In the genomic region with DNA sequence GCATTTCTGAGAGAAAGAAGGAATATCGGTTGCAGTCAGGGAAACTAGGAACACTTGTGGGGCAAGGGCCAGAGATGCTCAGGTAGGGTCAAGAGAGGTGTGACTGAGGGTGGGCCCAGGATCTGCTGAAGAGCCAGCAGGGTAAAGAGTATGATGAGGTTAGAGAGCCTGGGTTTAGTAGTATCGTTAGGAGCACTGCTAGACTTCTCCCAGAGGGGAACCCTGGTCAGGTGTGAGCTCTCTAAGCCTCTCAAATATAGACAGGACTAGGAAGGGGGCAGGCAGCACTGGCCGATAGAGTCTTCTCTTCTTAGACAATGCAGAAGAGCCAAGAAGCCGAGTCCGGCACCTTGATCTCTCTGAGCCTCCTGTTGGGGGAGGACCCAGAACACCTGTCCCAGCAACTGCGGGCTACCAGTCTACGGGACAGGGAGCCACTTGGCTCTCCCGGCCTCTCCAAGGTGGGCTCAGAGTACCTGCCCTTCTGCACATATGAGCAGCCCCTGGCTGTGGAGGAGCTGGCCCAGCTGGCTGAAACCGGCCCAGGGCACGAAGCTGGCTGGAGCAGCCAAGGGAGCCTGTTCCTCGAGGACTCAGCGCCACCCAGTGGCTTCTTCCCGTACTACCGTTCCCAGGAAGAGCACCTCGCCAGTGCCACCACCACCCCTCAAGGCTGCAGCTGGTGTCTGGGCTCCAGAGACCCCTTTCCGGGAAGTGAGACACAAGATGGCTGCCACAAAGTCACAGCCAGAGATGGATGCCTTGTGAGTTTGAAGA, we compare ENCODE assay signal across 9 mouse cellular contexts. TPM values are rescaled to one million over a fixed set of nuclear protein-coding genes. Genes with fewer than 3 reads are reported as not detected.
A peak's percentile ranks its signal among the peaks of the same experiment; 100 is the strongest.
DNase-seq lines count a peak whose midpoint lies in the region; ATAC-seq and TF ChIP-seq lines count a peak whose summit lies in the region.
"Had no signal": no experiment of that assay in that cellular context is flagged by ENCODE, and none has a peak within 500 bp of the region (broad histone marks: within the 10 kb centered on the region; RNA-seq: fewer than 3 reads in every experiment).

No protein-coding gene starts in this region.

- ATAC-seq in heart, embryonic 11.5 days (replicated peaks; ENCODE audit: insufficient number of reproducible peaks, low FRiP score, low TSS enrichment) = peak; percentile 33
- ATAC-seq in kidney, postnatal 0 days (replicated peaks; ENCODE audit: low FRiP score, low read depth) = peak; percentile 85
- ATAC-seq in liver, postnatal 0 days = peak; percentile 64
- ATAC-seq in neural tube, embryonic 15.5 days (ENCODE audit: low FRiP score) = peak; percentile 66

- H3K9me3 ChIP-seq in embryonic facial prominence, embryonic 10.5 days = no peaks in the 10 kb centered on the region
- H3K9me3 ChIP-seq in heart, embryonic 11.5 days (replicated peaks; ENCODE audit: control insufficient read depth, low read length) = no peaks in the 10 kb centered on the region
- no peaks in the 10 kb centered on the region for H3K9me3 ChIP-seq in kidney, postnatal 0 days (replicated peaks; ENCODE audit: low read length)
- no peaks in the 10 kb centered on the region for H3K9me3 ChIP-seq in liver, postnatal 0 days (ENCODE audit: low read length)
- H3K9me3 ChIP-seq in neural tube, embryonic 15.5 days (replicated peaks) = no peaks in the 10 kb centered on the region

- 28% methylated on average over 16 of the region's 16 CpGs for WGBS in embryonic facial prominence, embryonic 10.5 days
- WGBS in heart, embryonic 11.5 days (ENCODE audit: insufficient replicate concordance) = 30% methylated on average over 16 of the region's 16 CpGs
- WGBS in kidney, postnatal 0 days = 29% methylated on average over 16 of the region's 16 CpGs
- 30% methylated on average over 15 of the region's 16 CpGs for WGBS in liver, postnatal 0 days (ENCODE audit: insufficient replicate concordance)
- WGBS in neural tube, embryonic 15.5 days = 32% methylated on average over 16 of the region's 16 CpGs

- peaks cover 56% of the 10 kb centered on the region for H3K27me3 ChIP-seq in embryonic facial prominence, embryonic 10.5 days (replicated peaks; ENCODE audit: low read depth, poor library complexity, severe bottlenecking)
- H3K27me3 ChIP-seq in heart, embryonic 11.5 days (ENCODE audit: control insufficient read depth, insufficient read depth, low read length) = peaks cover 16% of the 10 kb centered on the region
- H3K27me3 ChIP-seq in kidney, postnatal 0 days (ENCODE audit: insufficient read depth, low read length) = 0 out of 2 replicates have a peak, but pooled peaks cover 2% of the 10 kb centered on the region
- 0 out of 2 replicates have a peak, but pooled peaks cover 8% of the 10 kb centered on the region for H3K27me3 ChIP-seq in liver, postnatal 0 days (ENCODE audit: insufficient read depth, low read length)
- peaks cover 10% of the 10 kb centered on the region; the same call in 1 of the 2 replicates for H3K27me3 ChIP-seq in neural tube, embryonic 15.5 days (replicated peaks)

- no peaks in the 10 kb centered on the region for H3K36me3 ChIP-seq in embryonic facial prominence, embryonic 10.5 days (replicated peaks)
- no peaks in the 10 kb centered on the region for H3K36me3 ChIP-seq in heart, embryonic 11.5 days (ENCODE audit: control insufficient read depth, insufficient read depth, low read length)
- no peaks in the 10 kb centered on the region for H3K36me3 ChIP-seq in kidney, postnatal 0 days (ENCODE audit: insufficient read depth, low read length)
- H3K36me3 ChIP-seq in liver, postnatal 0 days (replicated peaks; ENCODE audit: insufficient read depth, low read length) = no peaks in the 10 kb centered on the region
- H3K36me3 ChIP-seq in neural tube, embryonic 15.5 days = no peaks in the 10 kb centered on the region

- H3K4me2 ChIP-seq in heart, embryonic 11.5 days = no peak overlapping the region
- no peak overlapping the region for H3K4me2 ChIP-seq in kidney, postnatal 0 days (ENCODE audit: low read length)
- H3K4me2 ChIP-seq in liver, postnatal 0 days (ENCODE audit: low read depth, low read length) = no peak overlapping the region
- no peak overlapping the region for H3K4me2 ChIP-seq in neural tube, embryonic 15.5 days

- peaks cover 20% of the 10 kb centered on the region for H3K4me1 ChIP-seq in embryonic facial prominence, embryonic 10.5 days
- no peaks in the 10 kb centered on the region for H3K4me1 ChIP-seq in heart, embryonic 11.5 days (ENCODE audit: control insufficient read depth, insufficient read depth, low read length)
- no peaks in the 10 kb centered on the region for H3K4me1 ChIP-seq in kidney, postnatal 0 days (replicated peaks; ENCODE audit: insufficient read depth, low read length)
- no peaks in the 10 kb centered on the region for H3K4me1 ChIP-seq in liver, postnatal 0 days (ENCODE audit: insufficient read depth)
- 0 out of 2 replicates have a peak, but pooled peaks cover 6% of the 10 kb centered on the region for H3K4me1 ChIP-seq in neural tube, embryonic 15.5 days

- peak; percentile 88 for TF ChIP-seq CTCF in kidney, postnatal 0 days (IDR thresholded peaks at IDR 0.05; ENCODE audit: low read depth)
- peak; percentile 80 for TF ChIP-seq CTCF in liver, postnatal 0 days (IDR thresholded peaks at IDR 0.05; ENCODE audit: low read depth)

- no peak for TF ChIP-seq EP300 in liver, postnatal 0 days (IDR thresholded peaks at IDR 0.05; ENCODE audit: low read depth)

- peak; percentile 62 for DNase-seq in 3T3-L1 (ENCODE audit: low read depth, low spot score)
- DNase-seq in adrenal gland, postnatal 10 days = peak; percentile 85
- DNase-seq in embryonic facial prominence, embryonic 10.5 days (ENCODE audit: low spot score) = peak; percentile 89
- DNase-seq in kidney, postnatal 0 days (ENCODE audit: low spot score) = peak; percentile 78
- DNase-seq in liver, postnatal 0 days = peak; percentile 80
- DNase-seq in thymus, postnatal 4 days = peak; percentile 84

- peak overlapping the region; percentile 69; the same call in 1 of the 2 replicates for H3K27ac ChIP-seq in embryonic facial prominence, embryonic 10.5 days (replicated peaks)
- H3K27ac ChIP-seq in heart, embryonic 11.5 days (ENCODE audit: low read depth, low read length) = no peak overlapping the region
- H3K27ac ChIP-seq in kidney, postnatal 0 days = no peak overlapping the region
- H3K27ac ChIP-seq in liver, postnatal 0 days (ENCODE audit: low read depth) = no peak overlapping the region
- no peak overlapping the region for H3K27ac ChIP-seq in neural tube, embryonic 15.5 days (replicated peaks)

- H3K4me3 ChIP-seq in embryonic facial prominence, embryonic 10.5 days = no peak overlapping the region
- no peak overlapping the region for H3K4me3 ChIP-seq in heart, embryonic 11.5 days (ENCODE audit: low read depth, low read length)
- H3K4me3 ChIP-seq in kidney, postnatal 0 days (replicated peaks; ENCODE audit: low read depth, low read length) = no peak overlapping the region
- H3K4me3 ChIP-seq in liver, postnatal 0 days (ENCODE audit: low read depth, low read length) = no peak overlapping the region
- no peak overlapping the region for H3K4me3 ChIP-seq in neural tube, embryonic 15.5 days (replicated peaks)

- H3K9ac ChIP-seq in heart, embryonic 11.5 days (ENCODE audit: low read depth, low read length) = no peak overlapping the region
- H3K9ac ChIP-seq in kidney, postnatal 0 days (ENCODE audit: low read depth, low read length) = no peak overlapping the region
- H3K9ac ChIP-seq in liver, postnatal 0 days (replicated peaks) = no peak overlapping the region
- H3K9ac ChIP-seq in neural tube, embryonic 15.5 days (replicated peaks) = no peak overlapping the region

RNA-seq across cellular contexts. Expression of gene Gm3045, which starts 2.5 kb away (rescaled TPM):
- total RNA-seq in adrenal gland, postnatal 10 days (2021) = not detected
- not detected in 2 replicates for polyA plus RNA-seq in embryonic facial prominence, embryonic 10.5 days (2016; fragmentation: Nextera tagmentation; extraction: Ambion mirVana)
- not detected in 2 replicates for polyA plus RNA-seq in heart, embryonic 11.5 days (2014; fragmentation: Nextera tagmentation; extraction: Ambion mirVana)
- polyA plus RNA-seq in kidney, postnatal 0 days (2015; fragmentation: Nextera tagmentation; extraction: Ambion mirVana) = not detected in 2 replicates
- polyA plus RNA-seq in liver, postnatal 0 days (2015; fragmentation: Nextera tagmentation; extraction: Ambion mirVana) = not detected in 2 replicates
- polyA plus RNA-seq in neural tube, embryonic 15.5 days (2015; fragmentation: Nextera tagmentation; extraction: Ambion mirVana) = not detected in 2 replicates
- total RNA-seq: adrenal gland, postnatal 4 days had no signal

RNA-seq across cellular contexts. Expression of gene Slc25a48, which starts 9.2 kb away (rescaled TPM):
- 1 to 10 TPM; 4.1 to 4.5 TPM for total RNA-seq in adrenal gland, postnatal 10 days (2021)
- polyA plus RNA-seq in embryonic facial prominence, embryonic 10.5 days (2016; fragmentation: Nextera tagmentation; extraction: Ambion mirVana) = not detected in 2 replicates
- 0.04 TPM in 1 of 2 replicates, not detected in the other for polyA plus RNA-seq in heart, embryonic 11.5 days (2014; fragmentation: Nextera tagmentation; extraction: Ambion mirVana)
- 0.79 and 0.94 TPM in 2 replicates for polyA plus RNA-seq in kidney, postnatal 0 days (2015; fragmentation: Nextera tagmentation; extraction: Ambion mirVana)
- 1.5 and 1.6 TPM in 2 replicates for polyA plus RNA-seq in liver, postnatal 0 days (2015; fragmentation: Nextera tagmentation; extraction: Ambion mirVana)
- polyA plus RNA-seq in neural tube, embryonic 15.5 days (2015; fragmentation: Nextera tagmentation; extraction: Ambion mirVana) = 0.05 and 0.06 TPM in 2 replicates

RNA-seq across cellular contexts. Expression of gene Il9, which starts 53.1 kb away (rescaled TPM):
- not detected for total RNA-seq in adrenal gland, postnatal 10 days (2021)
- not detected in 2 replicates for polyA plus RNA-seq in embryonic facial prominence, embryonic 10.5 days (2016; fragmentation: Nextera tagmentation; extraction: Ambion mirVana)
- not detected in 2 replicates for polyA plus RNA-seq in heart, embryonic 11.5 days (2014; fragmentation: Nextera tagmentation; extraction: Ambion mirVana)
- polyA plus RNA-seq in kidney, postnatal 0 days (2015; fragmentation: Nextera tagmentation; extraction: Ambion mirVana) = not detected in 2 replicates
- polyA plus RNA-seq in liver, postnatal 0 days (2015; fragmentation: Nextera tagmentation; extraction: Ambion mirVana) = not detected in 2 replicates
- polyA plus RNA-seq in neural tube, embryonic 15.5 days (2015; fragmentation: Nextera tagmentation; extraction: Ambion mirVana) = not detected in 2 replicates
- total RNA-seq: adrenal gland, postnatal 4 days had no signal

Comparison
In these comparisons a context has a peak if more than half of its experiments do, and no peak if none do; other contexts are left out.
1. ATAC-seq: peak in every context shown above with its lines; median percentile 85 in kidney, postnatal 0 days; 66 in neural tube, embryonic 15.5 days; 64 in liver, postnatal 0 days; 33 in heart, embryonic 11.5 days.